Mouse (Mus musculus) lung, adult 2 months (tissue): Measurements from ENCODE around the gene Lyrm1.

Experiments used
- CTCF ChIP-seq: fragments of 200-500 bp; IDR thresholded peaks from 2 replicates; pipeline ENCODE4 v1.5.1; 2011; ENCODE audit warnings: mild to moderate bottlenecking, low read length, control low read depth; ENCODE audit not compliant: insufficient read depth
- POLR2A ChIP-seq: fragments of 200-500 bp; IDR thresholded peaks from 2 replicates; pipeline ENCODE4 v1.6.1; 2011; ENCODE audit warnings: low read depth, mild to moderate bottlenecking, control low read depth, low read length, borderline replicate concordance; ENCODE audit errors: extremely low read depth

- TF ChIP-seq CTCF (no peak), POLR2A (no peak)
Measured at GRCm38 (mm10) chr7:119937036-119937435, 41.4 kb downstream of the Lyrm1 start.
